Mouse (Mus musculus) forebrain, embryonic 12.5 days (tissue): ENCODE measurements around the gene Kif19a. TPM values are rescaled to one million over a fixed set of nuclear protein-coding genes. Genes with fewer than 3 reads are reported as not detected.

Experiments
- polyA plus RNA-seq: library from polyadenylated mRNA; unstranded; fragments of >200 nt; fragmentation: Nextera tagmentation; extraction: Ambion mirVana; gene quantifications from 2 replicates; pipeline ENCODE4 v1.2.1, GENCODE M21; 2016

Gene Kif19a
- polyA plus RNA-seq, 1 experiment from 2014 or later = 0.80 TPM

Other genes starting within 250 kb of the Kif19a start
- 859 and 942 TPM in 2 replicates for gene Rpl38, start 96.9 kb upstream of the Kif19a start, polyA plus RNA-seq
- gene Ttyh2, start 90.0 kb upstream of the Kif19a start, polyA plus RNA-seq = 11.8 and 13.0 TPM in 2 replicates
- 1.9 and 2.0 TPM in 2 replicates for gene Dnaic2, start 38.0 kb upstream of the Kif19a start, polyA plus RNA-seq
- gene Btbd17, start 30.6 kb downstream of the Kif19a start, polyA plus RNA-seq = 41.6 and 44.8 TPM in 2 replicates
- gene Gpr142, start 33.5 kb downstream of the Kif19a start, polyA plus RNA-seq = not detected in 2 replicates
- gene Gprc5c, start 85.8 kb downstream of the Kif19a start, polyA plus RNA-seq = 8.4 and 10.8 TPM in 2 replicates
- 0.44 and 0.68 TPM in 2 replicates for gene Cd300a, start 124.7 kb downstream of the Kif19a start, polyA plus RNA-seq
- gene Cd300lb, start 169.0 kb downstream of the Kif19a start, polyA plus RNA-seq = not detected in 2 replicates
- gene Cd300c, start 203.8 kb downstream of the Kif19a start, polyA plus RNA-seq = not detected in 2 replicates
- 0.10 TPM in 1 of 2 replicates, not detected in the other for gene Cd300ld, start 224.5 kb downstream of the Kif19a start, polyA plus RNA-seq
- gene Cd300c2, start 236.5 kb downstream of the Kif19a start, polyA plus RNA-seq = 0.47 and 0.96 TPM in 2 replicates